Mouse (Mus musculus): ENCODE measurements at regions not wholly inside any gene's neighbourhood (a gene's known extent, or its start where the extent isn't known, plus 50 kb on each side); places are given as distances from the start of the nearest gene placed in this dataset.
A peak's percentile ranks its signal among the peaks of the same experiment; 100 is the strongest.

GRCm38 (mm10) chr1:168008216-168008615, 319.2 kb downstream of the Lmx1a start:
- DNase-seq (ENCODE audit: low read depth, low spot score): no peak

DNA sequence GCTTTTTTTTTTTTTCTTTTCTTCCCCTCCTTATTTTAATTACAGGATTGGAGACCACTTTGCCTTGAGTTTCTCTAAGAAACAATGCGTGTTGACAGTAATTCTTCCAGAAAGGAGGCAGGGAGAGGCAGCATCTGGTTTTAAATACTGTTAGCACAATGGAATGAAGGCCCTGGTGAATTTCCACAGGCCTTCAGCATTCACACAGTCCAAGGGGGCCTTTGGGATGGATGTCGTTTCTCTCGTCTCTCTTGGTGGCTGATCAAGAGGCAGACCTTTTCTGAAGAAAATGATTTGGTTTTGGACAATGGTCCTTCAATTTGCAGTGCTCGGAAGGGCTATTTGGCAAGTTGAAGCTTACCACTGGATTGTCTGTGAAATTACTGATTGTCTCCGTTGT, 321.4 kb downstream of the Lmx1a start:
- DNase-seq (ENCODE audit: low read depth, low spot score): no peak

GRCm38 (mm10) chr1:168012069-168012468, 323.0 kb downstream of the Lmx1a start:
- DNase-seq (ENCODE audit: low read depth, low spot score): no peak

DNA sequence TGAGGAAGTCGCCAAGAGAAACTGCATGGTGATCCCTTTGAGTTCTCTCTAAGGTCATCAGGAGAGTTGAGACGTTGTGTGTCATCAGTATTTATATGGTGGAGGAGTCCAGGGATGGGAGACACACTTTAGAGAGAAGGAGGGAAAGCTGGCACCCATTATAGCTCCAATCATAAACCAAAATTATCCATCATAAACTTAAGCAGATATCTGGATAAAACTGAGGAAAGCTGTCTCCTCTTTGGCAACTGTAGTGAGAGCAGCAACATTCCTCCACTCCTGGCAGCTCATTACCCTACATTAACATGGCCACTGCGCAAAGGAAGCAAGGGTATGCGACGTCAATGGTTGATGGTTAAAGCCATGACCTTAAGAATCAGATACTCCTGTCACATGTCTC, 323.6 kb downstream of the Lmx1a start:
- no peak for DNase-seq (ENCODE audit: low read depth, low spot score)

DNA sequence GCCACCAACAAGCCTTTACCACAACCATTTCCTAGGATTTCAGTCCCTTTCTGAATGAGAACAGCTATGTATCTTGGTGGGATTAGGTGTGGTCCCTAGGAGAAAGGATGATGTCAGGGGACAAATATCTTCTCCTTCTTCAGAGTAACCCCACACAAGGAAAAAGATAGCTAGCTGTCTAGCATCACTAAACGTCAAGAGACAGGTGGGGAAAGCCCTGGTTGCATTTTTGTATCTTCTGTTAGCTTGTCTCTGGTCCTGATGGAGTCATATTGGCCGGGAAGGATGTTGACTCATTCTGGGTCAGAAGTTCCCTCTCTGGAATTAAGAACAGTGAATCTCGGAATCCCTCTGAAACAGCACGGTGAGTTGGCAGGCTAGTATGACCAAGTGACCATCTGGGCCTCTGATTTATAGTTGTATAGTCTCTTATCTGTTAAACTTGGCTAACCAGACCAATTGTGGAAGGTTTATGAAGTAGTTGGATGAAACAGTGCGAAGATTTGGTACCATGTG, 327.4 kb downstream of the Lmx1a start:
- DNase-seq (ENCODE audit: low read depth, low spot score): no peak

DNA sequence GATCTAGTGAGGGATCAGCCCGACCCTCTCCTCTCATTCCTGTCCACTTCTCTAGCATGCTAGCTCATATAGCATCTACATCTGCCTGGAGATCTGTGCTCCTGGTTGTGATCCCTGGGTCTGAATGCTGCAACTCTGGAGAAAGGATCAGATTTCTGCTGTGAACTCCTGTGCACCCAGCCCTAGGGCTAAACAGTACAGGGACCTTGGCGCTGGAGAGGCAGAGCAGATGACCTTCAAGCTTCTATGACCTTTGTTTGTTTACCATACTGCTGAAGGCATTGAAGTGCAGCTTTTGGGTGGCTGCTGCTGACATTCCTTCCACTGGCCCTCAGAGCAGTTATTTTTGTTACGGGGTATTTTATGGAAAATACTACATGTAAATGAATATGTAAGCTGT, 337.4 kb downstream of the Lmx1a start:
- DNase-seq (ENCODE audit: low read depth, low spot score): peak; percentile 0

DNA sequence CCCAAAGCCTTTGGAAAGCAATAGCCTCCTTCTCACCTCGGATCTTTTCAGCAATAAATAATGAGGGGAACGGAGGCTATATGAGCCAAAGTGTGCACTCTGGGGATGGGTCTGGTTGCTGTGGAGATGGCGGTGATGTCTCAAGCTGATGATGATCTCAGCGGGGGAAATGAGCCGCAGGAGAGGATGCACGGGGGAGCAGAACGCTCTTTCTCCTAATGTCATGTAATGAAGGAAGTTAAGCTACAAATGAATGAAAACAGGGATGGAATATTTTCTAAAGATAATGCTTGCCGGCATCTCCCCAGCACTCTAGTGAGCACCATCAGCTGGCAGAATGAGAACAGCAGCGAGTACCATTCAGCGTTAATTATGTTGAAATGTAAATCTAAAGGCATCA, 355.7 kb downstream of the Lmx1a start:
- no peak for DNase-seq (ENCODE audit: low read depth, low spot score)

GRCm38 (mm10) chr1:168046347-168046746, 357.3 kb downstream of the Lmx1a start:
- DNase-seq (ENCODE audit: low read depth, low spot score): no peak

GRCm38 (mm10) chr1:168046749-168047148, 357.7 kb downstream of the Lmx1a start:
- no peak for DNase-seq (ENCODE audit: low read depth, low spot score)

DNA sequence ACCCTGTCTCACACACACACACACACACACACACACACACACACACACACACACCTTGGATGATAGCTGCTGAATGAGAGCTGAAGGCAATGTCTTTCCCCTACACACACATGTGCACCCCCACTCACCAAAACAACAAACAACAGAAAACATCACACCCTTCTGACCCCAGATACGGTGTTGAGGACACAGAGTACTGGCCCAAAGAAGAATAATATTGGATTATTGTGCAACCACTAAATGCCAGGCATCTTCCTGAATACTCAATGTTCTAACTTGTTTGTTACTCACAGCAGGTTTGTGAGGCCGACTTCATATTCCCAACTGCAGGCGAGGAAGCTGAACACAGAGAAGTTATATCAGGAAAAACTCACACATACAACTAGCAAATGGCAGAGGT, 360.9 kb downstream of the Lmx1a start:
- DNase-seq (ENCODE audit: low read depth, low spot score): no peak

DNA sequence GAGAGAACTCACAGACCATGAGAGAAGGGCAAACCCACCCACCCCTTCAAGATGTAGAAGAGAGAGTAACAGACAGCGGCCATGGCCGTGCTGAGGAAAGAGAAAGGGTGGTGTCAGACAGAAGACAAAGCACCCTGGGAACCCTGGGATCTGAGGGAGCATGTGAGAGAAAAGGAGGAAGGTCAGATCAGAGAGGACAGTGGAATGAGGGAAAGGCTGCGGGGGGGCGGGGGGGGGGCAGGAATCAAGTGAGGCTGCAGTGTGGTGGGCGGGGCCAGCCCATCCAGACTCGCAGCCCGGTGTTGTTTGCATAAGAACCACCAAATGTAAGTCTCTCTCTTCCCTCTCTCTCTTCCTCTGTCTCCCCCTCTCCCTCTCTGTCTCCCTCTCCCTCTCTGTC, 367.4 kb downstream of the Lmx1a start:
- DNase-seq (ENCODE audit: low read depth, low spot score): no peak

- DNase-seq (ENCODE audit: low read depth, low spot score): no peak
Observed at GRCm38 (mm10) chr1:168057479-168057878, 368.4 kb downstream of the Lmx1a start.

- no peak for DNase-seq (ENCODE audit: low read depth, low spot score)
Observed at GRCm38 (mm10) chr1:168058769-168059168, 369.7 kb downstream of the Lmx1a start.

- DNase-seq (ENCODE audit: low read depth, low spot score): no peak
Observed at GRCm38 (mm10) chr1:168064065-168064664, 367.9 kb downstream of the Pbx1 start.

GRCm38 (mm10) chr1:168065598-168066041, 366.4 kb downstream of the Pbx1 start:
- no peak for DNase-seq (ENCODE audit: low read depth, low spot score)

GRCm38 (mm10) chr1:168066810-168067209, 365.3 kb downstream of the Pbx1 start:
- no peak for DNase-seq (ENCODE audit: low read depth, low spot score)

GRCm38 (mm10) chr1:168068003-168068919, 363.8 kb downstream of the Pbx1 start:
- no peak for DNase-seq (ENCODE audit: low read depth, low spot score)

DNA sequence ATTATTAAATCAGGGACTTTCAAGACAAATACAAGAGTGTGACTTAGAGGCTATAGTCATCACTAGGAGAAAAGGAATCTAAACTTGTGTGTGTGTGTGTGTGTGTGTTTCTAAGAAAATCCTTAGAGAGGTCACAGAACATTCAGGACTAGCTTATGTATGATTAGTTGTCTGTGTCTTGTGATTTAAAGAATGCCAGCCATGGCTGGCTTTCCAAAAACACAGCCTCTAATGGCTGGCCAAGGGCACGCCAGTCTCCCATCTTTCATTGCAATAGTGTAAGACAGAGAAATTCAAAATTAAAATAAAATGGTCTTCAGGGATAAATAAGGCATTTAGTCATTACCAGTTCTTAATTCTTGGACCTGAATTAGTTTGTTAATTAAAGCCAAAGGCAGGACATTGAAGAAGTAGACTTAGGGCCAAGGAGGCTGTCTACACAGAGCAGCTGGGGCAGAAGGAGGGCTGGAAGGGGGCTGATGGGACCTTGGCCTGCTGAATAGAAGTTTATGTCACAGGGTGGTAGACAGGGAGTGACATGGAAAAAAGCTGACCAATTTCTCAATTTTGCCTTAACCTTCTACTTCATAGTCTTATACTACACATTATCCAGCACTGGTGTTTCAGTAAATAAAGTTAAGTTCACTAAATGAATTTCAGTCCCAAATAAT, 363.0 kb downstream of the Pbx1 start:
- DNase-seq (ENCODE audit: low read depth, low spot score): no peak
